Mouse (Mus musculus) right cerebral cortex, postnatal 10 days (tissue): ENCODE results near the gene Hacd2.

Experiments used
- DNase-seq, 2 experiments: peaks; one replicate each; pipeline ENCODE4 v3.0.0; 2021; ENCODE audit warnings: low spot score in 2 of 2

Gene Hacd2

GRCm38 (mm10) chr16:35022242-35023137 is at the start of gene Hacd2:
TSS of gene Hacd2 (plus strand) at chr16:35022428.
- peak; percentile 96 for DNase-seq

DNA sequence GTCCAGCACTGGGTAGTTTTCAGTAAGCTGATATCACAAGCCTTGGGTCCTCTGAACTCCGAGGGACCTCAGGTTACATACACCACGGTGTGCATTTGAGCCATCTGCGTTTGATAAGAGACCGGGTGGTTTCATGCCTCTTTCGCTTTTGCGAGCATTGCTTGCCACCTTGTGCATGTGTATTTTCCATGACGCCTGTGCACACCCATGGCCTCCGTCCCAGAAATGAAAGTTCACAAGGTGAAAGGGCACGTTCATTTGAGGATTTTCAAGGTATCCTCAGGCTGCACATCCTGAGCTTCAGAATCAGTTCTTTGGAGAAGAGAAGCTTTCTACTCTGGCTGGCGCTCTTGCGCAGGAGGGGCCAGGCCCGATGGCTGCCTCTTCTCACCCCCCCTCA is 49.8 kb upstream of the Hacd2 start:
- DNase-seq = no peak

GRCm38 (mm10) chr16:34975544-34975943 is 46.7 kb upstream of the Hacd2 start:
- no peak for DNase-seq

DNA sequence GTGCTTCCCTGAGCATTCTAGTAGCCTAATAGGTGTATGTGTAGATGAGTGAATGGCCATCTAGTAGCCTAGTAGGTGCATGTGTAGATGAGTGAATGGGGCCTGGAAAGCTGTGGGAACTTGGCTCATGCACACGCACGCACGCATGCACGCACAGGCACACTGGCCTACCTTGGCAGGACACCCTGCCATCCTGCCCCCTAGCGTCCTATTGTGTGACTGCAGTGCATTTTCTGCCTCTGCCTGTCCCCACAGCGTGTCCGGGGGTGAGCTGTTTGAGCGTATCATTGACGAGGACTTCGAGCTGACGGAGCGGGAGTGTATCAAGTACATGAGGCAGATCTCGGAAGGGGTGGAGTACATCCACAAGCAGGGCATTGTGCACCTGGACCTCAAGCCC is 45.6 kb upstream of the Hacd2 start:
- DNase-seq = no peak

- no peak for DNase-seq
Measured at GRCm38 (mm10) chr16:34978018-34978417, 44.2 kb upstream of the Hacd2 start.

DNA sequence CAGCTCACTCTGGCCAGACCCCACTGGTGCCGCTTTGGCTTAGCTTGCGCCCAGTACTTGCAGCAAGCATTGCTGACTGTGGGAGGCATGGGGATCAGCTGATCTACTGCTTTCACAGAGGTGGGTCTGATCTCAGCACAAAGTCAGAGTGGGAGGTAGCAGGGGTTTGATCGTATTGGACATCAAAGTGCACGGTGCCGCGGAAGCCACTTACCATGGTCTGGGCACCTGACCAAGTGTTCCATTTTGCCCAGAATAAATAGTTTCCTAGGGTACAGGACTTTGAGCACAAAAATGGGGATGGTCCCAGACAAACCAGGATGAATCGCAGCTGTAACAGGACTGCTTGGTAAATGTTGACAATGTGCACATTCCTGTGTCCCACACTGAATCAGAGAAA is 41.2 kb upstream of the Hacd2 start:
- peak; percentile 68 to 78 for DNase-seq

GRCm38 (mm10) chr16:34984203-34985030 is 37.8 kb upstream of the Hacd2 start:
- DNase-seq = no peak

DNA sequence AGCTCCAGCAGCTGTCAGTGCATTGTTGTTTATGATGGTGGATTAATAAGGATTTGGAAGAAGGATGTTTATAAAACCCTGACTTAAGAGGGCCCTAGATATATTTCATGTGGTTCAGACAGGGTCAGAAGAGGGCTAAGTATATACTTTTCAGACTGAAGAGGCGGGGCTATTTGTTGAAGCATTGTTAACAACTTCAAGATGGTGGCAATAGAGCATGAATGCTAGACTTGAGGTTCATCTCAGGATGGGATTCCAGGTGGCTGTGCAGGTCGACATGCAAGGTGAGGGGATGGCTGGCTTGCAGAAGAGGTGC is 37.2 kb upstream of the Hacd2 start:
- no peak for DNase-seq

DNA sequence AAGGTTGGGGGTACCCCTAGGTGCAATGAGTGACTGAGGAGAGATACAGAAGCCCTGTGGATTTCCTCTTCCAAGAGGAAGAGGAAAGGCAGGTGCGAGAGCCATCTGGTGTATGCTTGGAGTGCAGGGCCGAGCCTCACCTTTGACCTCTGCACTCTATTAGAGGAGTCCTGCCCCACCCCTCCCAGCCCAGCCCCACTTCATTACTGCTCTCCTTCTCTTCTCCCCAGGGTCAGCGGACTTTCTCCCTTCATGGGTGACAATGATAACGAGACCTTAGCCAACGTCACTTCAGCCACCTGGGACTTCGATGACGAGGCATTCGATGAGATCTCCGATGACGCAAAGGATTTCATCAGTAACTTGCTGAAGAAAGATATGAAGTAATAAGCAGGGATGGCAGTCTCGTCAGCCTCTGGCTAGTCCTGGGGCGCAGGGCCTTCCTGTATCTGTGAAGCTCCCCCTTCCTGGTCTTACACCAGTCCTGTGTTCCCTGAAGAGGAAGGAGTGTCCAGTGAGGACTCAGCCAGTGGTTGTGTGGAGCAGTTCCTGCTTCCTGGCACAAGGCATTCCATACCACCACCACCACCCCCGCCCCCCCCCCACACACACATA is 35.9 kb upstream of the Hacd2 start:
- DNase-seq = no peak

DNA sequence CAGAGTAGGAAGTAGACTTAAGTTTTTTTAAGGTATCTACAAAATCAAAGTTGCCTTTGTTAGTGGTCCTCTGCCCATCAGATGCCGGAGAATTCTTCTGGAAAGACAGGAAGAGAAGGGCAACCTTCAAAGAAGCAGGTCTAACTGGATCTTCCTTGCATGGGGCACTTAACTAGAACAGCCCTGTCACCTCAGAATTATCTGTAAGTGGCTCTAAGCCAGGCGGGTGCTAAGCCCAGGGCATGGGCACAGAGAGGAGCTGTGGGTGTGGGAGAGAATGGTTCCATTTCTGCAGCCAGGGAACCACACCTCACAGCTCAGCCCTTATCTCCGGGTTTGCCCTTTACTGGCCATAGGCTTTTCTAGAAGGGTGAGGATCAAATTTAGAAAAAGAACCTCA is 30.9 kb upstream of the Hacd2 start:
- no peak for DNase-seq

- peak; percentile 52 to 71 for DNase-seq
Measured at GRCm38 (mm10) chr16:34992854-34993253, 29.4 kb upstream of the Hacd2 start.

DNA sequence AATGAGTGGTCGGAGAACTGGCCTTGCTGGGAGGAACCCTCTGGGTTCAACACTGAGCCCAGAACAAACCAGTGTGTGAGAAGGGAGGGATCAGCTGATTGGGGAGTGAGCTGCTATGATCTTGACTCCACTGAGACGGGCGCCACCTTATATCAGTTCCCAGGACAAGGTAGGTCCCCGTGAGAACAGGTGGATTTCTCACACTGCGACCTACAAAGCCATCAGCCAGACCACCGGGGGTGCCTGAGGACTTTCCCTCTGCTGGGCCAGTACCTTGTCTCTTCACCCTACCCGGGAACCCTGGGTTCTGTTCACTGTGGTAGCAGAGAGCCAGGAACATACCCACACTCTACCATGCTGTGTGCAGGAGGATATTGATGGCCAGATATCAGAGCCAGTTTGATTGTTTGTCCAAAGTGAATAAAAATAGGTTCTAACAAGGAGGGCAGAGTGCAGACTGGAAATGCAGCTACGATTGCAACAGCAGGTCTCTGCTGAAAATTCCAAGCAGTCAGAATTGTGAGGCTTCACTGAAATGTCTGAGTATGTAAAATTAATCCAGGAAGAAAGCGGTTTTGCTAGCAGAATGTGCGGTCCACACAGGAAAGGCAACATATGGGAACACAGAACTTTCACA is 28.4 kb upstream of the Hacd2 start:
- DNase-seq = no peak

- DNase-seq = no peak
Measured at GRCm38 (mm10) chr16:34994641-34995141, 27.5 kb upstream of the Hacd2 start.

GRCm38 (mm10) chr16:34996133-34996532 is 26.1 kb upstream of the Hacd2 start:
- DNase-seq = peak; percentile 88 to 89

DNA sequence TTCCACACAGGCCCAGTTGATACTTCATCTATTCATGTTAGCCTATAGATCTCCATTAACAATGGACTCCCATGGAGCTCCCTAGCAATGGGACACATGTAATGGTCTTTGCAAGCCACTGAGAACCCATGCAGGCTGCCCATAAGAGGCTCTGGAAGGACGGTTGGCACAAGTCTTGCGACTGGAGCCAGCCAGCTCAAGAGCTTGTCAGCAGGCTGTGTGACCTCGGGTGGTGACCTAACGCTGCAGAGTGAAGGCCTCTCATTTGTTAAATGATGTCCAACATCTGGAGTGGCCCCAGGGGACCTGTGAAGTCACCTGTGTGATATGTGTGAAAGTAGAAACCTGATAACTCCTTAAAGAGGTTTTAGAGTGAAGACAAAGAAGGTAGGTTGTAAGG is 25.2 kb upstream of the Hacd2 start:
- no peak for DNase-seq

GRCm38 (mm10) chr16:34997576-34997975 is 24.7 kb upstream of the Hacd2 start:
- DNase-seq = no peak

DNA sequence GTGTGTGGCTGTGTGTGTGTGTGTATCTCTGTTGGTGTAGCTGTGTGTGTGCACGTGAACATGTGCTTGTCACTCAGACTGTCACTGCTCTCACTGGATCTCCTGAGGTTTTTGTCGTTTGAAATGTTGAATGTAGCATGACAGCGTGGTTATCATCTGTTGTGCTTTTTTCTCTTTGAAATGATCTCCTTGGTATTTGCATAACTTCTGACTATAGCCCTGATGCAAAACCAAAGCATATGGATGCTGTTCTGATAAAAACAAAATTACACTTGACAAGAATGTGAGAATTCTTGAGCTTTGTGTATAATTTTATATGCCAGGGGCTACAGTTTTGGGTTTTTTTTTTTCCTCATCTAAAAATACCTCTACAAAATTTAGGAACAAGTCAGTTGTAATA is 23.2 kb upstream of the Hacd2 start:
- peak in 1 of 2 experiments; percentile 46 for DNase-seq

DNA sequence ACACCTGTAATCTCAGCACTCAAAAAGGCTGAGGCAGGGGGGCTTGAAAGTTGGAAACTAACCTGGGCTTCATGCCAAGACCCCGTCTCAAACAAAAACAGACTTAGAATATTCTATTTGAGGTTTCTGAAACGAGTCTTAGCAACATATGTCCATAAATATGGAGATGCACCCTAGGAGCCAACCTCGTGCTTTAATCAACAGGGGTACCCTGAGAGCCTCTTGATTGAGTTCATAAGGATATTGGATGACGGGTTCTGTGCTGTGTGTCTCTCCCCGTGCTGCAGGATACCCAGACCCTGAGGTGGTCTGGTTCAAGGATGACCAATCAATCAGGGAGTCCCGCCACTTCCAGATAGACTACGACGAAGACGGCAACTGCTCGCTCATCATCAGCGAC is 22.2 kb upstream of the Hacd2 start:
- peak in 1 of 2 experiments; percentile 46 for DNase-seq

DNA sequence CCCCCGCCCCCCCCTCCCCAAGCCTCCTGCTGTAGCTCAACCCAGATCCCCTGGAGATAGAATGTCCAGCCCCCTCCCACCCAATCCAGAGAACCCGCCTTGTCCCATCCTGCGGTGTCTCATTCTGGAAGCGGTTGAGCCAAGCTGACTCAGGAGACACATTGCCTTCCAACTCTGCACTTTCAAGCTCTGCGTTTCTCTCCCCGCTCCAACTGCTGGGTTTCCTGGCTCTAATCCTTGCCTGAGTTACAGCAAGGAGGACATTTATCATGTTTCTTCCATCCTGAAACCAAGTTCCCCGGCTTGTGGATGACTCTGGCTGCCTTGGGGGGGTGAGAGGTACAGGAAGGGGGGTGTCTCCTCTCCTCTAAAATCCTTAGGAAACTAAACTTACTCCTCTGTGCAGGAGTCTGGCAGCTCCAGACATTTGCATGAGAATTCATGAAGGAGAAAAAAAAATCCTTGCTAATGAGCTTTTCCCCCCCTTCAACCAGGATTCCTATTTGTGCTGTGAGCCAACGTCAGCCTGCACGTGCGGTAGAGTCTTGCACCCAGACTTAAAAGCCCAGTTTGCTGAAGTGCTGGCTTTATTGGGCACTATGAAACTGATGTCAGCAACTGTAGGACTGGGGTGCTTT is 21.2 kb upstream of the Hacd2 start:
- DNase-seq = peak; percentile 51 to 63

GRCm38 (mm10) chr16:35004356-35004755 is 17.9 kb upstream of the Hacd2 start:
- no peak for DNase-seq

DNA sequence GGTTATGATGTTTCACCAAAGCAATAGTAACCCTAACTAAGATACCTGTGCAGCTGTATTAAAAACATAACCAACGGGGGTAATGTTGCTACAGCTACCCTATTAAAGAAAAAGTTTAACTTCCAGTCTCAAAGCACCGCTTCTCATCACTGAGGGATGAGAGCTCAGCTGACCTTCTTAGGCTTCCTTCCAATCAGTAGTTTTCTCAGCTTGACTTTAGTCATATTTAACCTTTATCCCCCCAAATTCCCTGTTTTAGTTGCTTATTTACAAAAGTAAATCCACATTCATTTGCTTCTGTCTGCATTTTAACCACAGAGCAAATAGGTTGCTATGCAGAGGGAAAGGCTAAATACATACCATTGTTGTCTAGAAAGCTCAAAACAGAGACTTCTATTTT is 17.5 kb upstream of the Hacd2 start:
- no peak for DNase-seq
